In genomic region chr6:52157466-52158275, GRCm38 (mm10) we compare ENCODE assay signal across 7 mouse cellular contexts. TPM values are rescaled to one million over a fixed set of nuclear protein-coding genes. Genes with fewer than 3 reads are reported as not detected.
DNase-seq lines count a peak whose midpoint lies in the region; ATAC-seq lines count a peak whose summit lies in the region.

No protein-coding gene starts in this region.

- H3K27ac ChIP-seq in lung, embryonic 16.5 days (ENCODE audit: low read length): no peak overlapping the region
- H3K27ac ChIP-seq in forebrain, embryonic 12.5 days: no peak overlapping the region
- no peak overlapping the region for H3K27ac ChIP-seq in liver, embryonic 11.5 days (ENCODE audit: low read depth, low read length)
- H3K27ac ChIP-seq in stomach, embryonic 15.5 days: no peak overlapping the region

- peak overlapping the region; percentile 96 for H3K4me2 ChIP-seq in lung, embryonic 16.5 days (ENCODE audit: low read depth, low read length)
- peak overlapping the region; percentile 99 for H3K4me2 ChIP-seq in forebrain, embryonic 12.5 days
- peak overlapping the region; percentile 83 for H3K4me2 ChIP-seq in liver, embryonic 11.5 days
- peak overlapping the region; percentile 88 for H3K4me2 ChIP-seq in stomach, embryonic 15.5 days

- peak overlapping the region; percentile 38 for H3K9ac ChIP-seq in lung, embryonic 16.5 days (ENCODE audit: low read length)
- 0 out of 2 replicates have a peak overlapping the region, but pooled peaks have one; percentile 55 for H3K9ac ChIP-seq in forebrain, embryonic 12.5 days
- H3K9ac ChIP-seq in liver, embryonic 11.5 days (ENCODE audit: low read depth, low read length): no peak overlapping the region
- H3K9ac ChIP-seq in stomach, embryonic 15.5 days: no peak overlapping the region

- no peaks in the 10 kb centered on the region for H3K36me3 ChIP-seq in lung, embryonic 16.5 days (ENCODE audit: control insufficient read depth, insufficient read depth, low read length)
- no peaks in the 10 kb centered on the region for H3K36me3 ChIP-seq in forebrain, embryonic 12.5 days (replicated peaks)
- H3K36me3 ChIP-seq in liver, embryonic 11.5 days (ENCODE audit: control insufficient read depth, insufficient read depth, low read length): no peaks in the 10 kb centered on the region
- H3K36me3 ChIP-seq in stomach, embryonic 15.5 days: no peaks in the 10 kb centered on the region

- peaks cover 10% of the 10 kb centered on the region for H3K4me1 ChIP-seq in lung, embryonic 16.5 days (replicated peaks; ENCODE audit: control insufficient read depth, insufficient read depth, low read length)
- H3K4me1 ChIP-seq in forebrain, embryonic 12.5 days: peaks cover 16% of the 10 kb centered on the region
- H3K4me1 ChIP-seq in liver, embryonic 11.5 days (replicated peaks; ENCODE audit: control insufficient read depth, insufficient read depth, low read length): no peaks in the 10 kb centered on the region
- peaks cover 21% of the 10 kb centered on the region for H3K4me1 ChIP-seq in stomach, embryonic 15.5 days

- H3K9me3 ChIP-seq in lung, embryonic 16.5 days (ENCODE audit: control insufficient read depth, low read length): no peaks in the 10 kb centered on the region
- H3K9me3 ChIP-seq in forebrain, embryonic 12.5 days: no peaks in the 10 kb centered on the region
- H3K9me3 ChIP-seq in liver, embryonic 11.5 days (ENCODE audit: control insufficient read depth, low read length): no peaks in the 10 kb centered on the region
- no peaks in the 10 kb centered on the region for H3K9me3 ChIP-seq in stomach, embryonic 15.5 days

- ATAC-seq in lung, embryonic 16.5 days (ENCODE audit: low read depth): no peak
- peak; percentile 14; the same call in 1 of the 2 replicates for ATAC-seq in forebrain, embryonic 12.5 days (ENCODE audit: low FRiP score)
- no peak; the same call in 1 of the 2 replicates for ATAC-seq in liver, embryonic 11.5 days (replicated peaks; ENCODE audit: low FRiP score)
- ATAC-seq in stomach, embryonic 15.5 days (ENCODE audit: insufficient read depth, low FRiP score, low read depth): no peak; the same call in 1 of the 2 replicates

- H3K27me3 ChIP-seq in lung, embryonic 16.5 days (ENCODE audit: control insufficient read depth, insufficient read depth, low read depth, low read length): peaks cover 64% of the 10 kb centered on the region
- H3K27me3 ChIP-seq in forebrain, embryonic 12.5 days: peaks cover 97% of the 10 kb centered on the region
- peaks cover 97% of the 10 kb centered on the region for H3K27me3 ChIP-seq in liver, embryonic 11.5 days (replicated peaks; ENCODE audit: control insufficient read depth, insufficient read depth, low read length)
- H3K27me3 ChIP-seq in stomach, embryonic 15.5 days (replicated peaks): peaks cover 18% of the 10 kb centered on the region; the same call in 1 of the 2 replicates

- H3K4me3 ChIP-seq in lung, embryonic 16.5 days (ENCODE audit: low read length): peak overlapping the region; percentile 80
- H3K4me3 ChIP-seq in forebrain, embryonic 12.5 days (replicated peaks): peak overlapping the region; percentile 55
- H3K4me3 ChIP-seq in liver, embryonic 11.5 days (ENCODE audit: low read depth, low read length): peak overlapping the region; percentile 66
- peak overlapping the region; percentile 67 for H3K4me3 ChIP-seq in stomach, embryonic 15.5 days (replicated peaks)

- DNase-seq in lung, postnatal 36 days: no peak
- DNase-seq in liver, embryonic 11.5 days (ENCODE audit: low spot score): no peak
- DNase-seq in T-cell, adult 2 months (ENCODE audit: low spot score): no peak
- DNase-seq in Muller cell, postnatal 12 days (ENCODE audit: inconsistent ontology term): no peak

- 1% methylated on average over 32 of the region's 32 CpGs for WGBS in lung, embryonic 16.5 days
- WGBS in forebrain, embryonic 12.5 days: 1% methylated on average over 32 of the region's 32 CpGs
- WGBS in liver, embryonic 11.5 days: 2% methylated on average over 32 of the region's 32 CpGs
- WGBS in stomach, embryonic 15.5 days: 4% methylated on average over 32 of the region's 32 CpGs

RNA-seq across cellular contexts. Expression of gene Hoxa1, which starts 0.4 kb away (rescaled TPM):
- 1.4 and 1.6 TPM in 2 replicates for polyA plus RNA-seq in lung, embryonic 16.5 days (2015; fragmentation: Nextera tagmentation; extraction: Ambion mirVana)
- polyA plus RNA-seq in forebrain, embryonic 12.5 days (2016; fragmentation: Nextera tagmentation; extraction: Ambion mirVana): 0.19 and 0.31 TPM in 2 replicates
- polyA plus RNA-seq in liver, embryonic 11.5 days (2014; fragmentation: Nextera tagmentation; extraction: Ambion mirVana): 2.6 and 3.2 TPM in 2 replicates
- polyA plus RNA-seq in stomach, embryonic 15.5 days (2015; fragmentation: Nextera tagmentation; extraction: Ambion mirVana): 1.3 and 2.2 TPM in 2 replicates

RNA-seq across cellular contexts. Expression of gene Hoxa2, which starts 7.0 kb away (rescaled TPM):
- 9.5 and 10.2 TPM in 2 replicates for polyA plus RNA-seq in lung, embryonic 16.5 days (2015; fragmentation: Nextera tagmentation; extraction: Ambion mirVana)
- polyA plus RNA-seq in forebrain, embryonic 12.5 days (2016; fragmentation: Nextera tagmentation; extraction: Ambion mirVana): not detected in 2 replicates
- 4.3 and 4.5 TPM in 2 replicates for polyA plus RNA-seq in liver, embryonic 11.5 days (2014; fragmentation: Nextera tagmentation; extraction: Ambion mirVana)
- 8.8 and 12.2 TPM in 2 replicates for polyA plus RNA-seq in stomach, embryonic 15.5 days (2015; fragmentation: Nextera tagmentation; extraction: Ambion mirVana)

RNA-seq across cellular contexts. Expression of gene 5730596B20Rik, which starts 19.6 kb away (rescaled TPM):
- 2.4 and 2.5 TPM in 2 replicates for polyA plus RNA-seq in lung, embryonic 16.5 days (2015; fragmentation: Nextera tagmentation; extraction: Ambion mirVana)
- polyA plus RNA-seq in forebrain, embryonic 12.5 days (2016; fragmentation: Nextera tagmentation; extraction: Ambion mirVana): not detected in 2 replicates
- polyA plus RNA-seq in liver, embryonic 11.5 days (2014; fragmentation: Nextera tagmentation; extraction: Ambion mirVana): 0.60 and 1.0 TPM in 2 replicates
- polyA plus RNA-seq in stomach, embryonic 15.5 days (2015; fragmentation: Nextera tagmentation; extraction: Ambion mirVana): 2.6 and 3.1 TPM in 2 replicates

RNA-seq across cellular contexts. Expression of gene Hoxa4, which starts 33.9 kb away (rescaled TPM):
- 2.4 and 2.7 TPM in 2 replicates for polyA plus RNA-seq in lung, embryonic 16.5 days (2015; fragmentation: Nextera tagmentation; extraction: Ambion mirVana)
- not detected in 2 replicates for polyA plus RNA-seq in forebrain, embryonic 12.5 days (2016; fragmentation: Nextera tagmentation; extraction: Ambion mirVana)
- polyA plus RNA-seq in liver, embryonic 11.5 days (2014; fragmentation: Nextera tagmentation; extraction: Ambion mirVana): 2.3 and 3.1 TPM in 2 replicates
- 4.4 and 5.3 TPM in 2 replicates for polyA plus RNA-seq in stomach, embryonic 15.5 days (2015; fragmentation: Nextera tagmentation; extraction: Ambion mirVana)

RNA-seq across cellular contexts. Expression of gene Hoxa5, which starts 46.7 kb away (rescaled TPM):
- polyA plus RNA-seq in lung, embryonic 16.5 days (2015; fragmentation: Nextera tagmentation; extraction: Ambion mirVana): 32.3 and 36.3 TPM in 2 replicates
- polyA plus RNA-seq in forebrain, embryonic 12.5 days (2016; fragmentation: Nextera tagmentation; extraction: Ambion mirVana): not detected in 2 replicates
- 8.0 and 9.7 TPM in 2 replicates for polyA plus RNA-seq in liver, embryonic 11.5 days (2014; fragmentation: Nextera tagmentation; extraction: Ambion mirVana)
- 19.8 and 20.2 TPM in 2 replicates for polyA plus RNA-seq in stomach, embryonic 15.5 days (2015; fragmentation: Nextera tagmentation; extraction: Ambion mirVana)

Comparison
In these comparisons a context has a peak if more than half of its experiments do, and no peak if none do; other contexts are left out.
1. H3K9ac ChIP-seq: peak in lung, embryonic 16.5 days (single experiment) and forebrain, embryonic 12.5 days (single experiment); none in liver, embryonic 11.5 days (single experiment) and stomach, embryonic 15.5 days (single experiment).
2. Peak in every context shown above with its lines, with median percentiles within 50 percentile points of each other: H3K4me2 ChIP-seq and H3K4me3 ChIP-seq.